Mouse (Mus musculus): ENCODE data around the gene 4931422A03Rik.
"Not testable (repeated sequence)": the region's sequence is repeated elsewhere in the genome, so short reads cannot be mapped to it uniquely, and the experiment has no call there.

Gene 4931422A03Rik

DNA sequence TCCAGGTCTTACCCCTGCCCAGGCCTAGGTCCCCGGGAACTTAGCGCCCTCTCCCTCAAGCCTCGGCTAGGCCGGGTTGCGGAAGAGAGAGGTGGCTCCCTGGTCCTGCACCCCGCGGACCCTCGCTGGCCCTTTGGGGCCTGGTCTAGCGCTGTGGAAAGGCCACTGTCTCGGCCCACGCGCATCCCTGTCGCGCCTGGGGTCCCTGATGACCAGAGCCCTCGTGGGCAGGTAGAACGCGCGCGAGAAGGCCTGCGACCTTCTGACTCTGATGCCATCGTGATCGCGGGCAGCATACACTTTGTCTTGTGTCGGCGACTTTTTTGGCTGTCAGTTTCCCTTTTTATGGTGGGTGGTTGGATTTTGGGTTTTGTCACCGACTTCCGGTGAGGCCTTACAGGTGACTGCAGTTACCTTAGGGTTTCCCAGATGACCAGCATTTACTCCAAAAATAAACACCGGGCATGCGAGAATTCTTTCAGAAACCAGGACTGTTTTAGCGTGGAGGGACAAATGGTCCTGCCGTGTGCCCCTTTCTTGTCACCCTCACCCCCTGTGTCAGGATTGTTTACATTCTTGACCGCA, at the start of gene 4931422A03Rik:
TSS of gene 4931422A03Rik (minus strand) at position 223 of the 585 bp plus-strand sequence.
- no peak for DNase-seq

- DNase-seq = peak; percentile 38
Observed at GRCm38 (mm10) chr2:104069704-104070185, 41.6 kb upstream of the 4931422A03Rik start, which contains the start of gene Cd59b. Gene Cd59b (plus strand): TSS chr2:104069849.

GRCm38 (mm10) chr2:104068450-104068849, 40.3 kb upstream of the 4931422A03Rik start, which contains the start of gene Gm10799:
Gene Gm10799 (minus strand): TSS chr2:104068550.
- DNase-seq = not testable (repeated sequence)

DNA sequence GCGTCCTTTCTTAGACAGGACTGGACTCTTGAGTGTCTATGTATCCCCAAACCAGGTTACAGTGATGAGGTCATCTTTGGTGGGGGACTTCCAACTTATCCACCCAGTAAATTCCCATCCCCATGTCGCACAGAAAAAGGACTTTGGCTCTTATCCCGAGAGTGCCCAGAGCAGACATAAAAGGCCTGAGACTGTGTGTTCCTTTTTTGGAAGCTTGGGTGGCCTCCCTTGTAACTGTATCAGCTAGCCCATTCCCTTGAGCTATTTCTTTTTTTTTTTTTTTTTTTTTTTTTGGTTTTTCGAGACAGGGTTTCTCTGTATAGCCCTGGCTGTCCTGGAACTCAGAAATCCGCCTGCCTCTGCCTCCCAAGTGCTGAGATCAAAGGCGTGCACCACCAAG, 37.4 kb upstream of the 4931422A03Rik start, which contains the start of gene Gm10912:
TSS of gene Gm10912 (plus strand) at position 301 of the 400 bp plus-strand sequence.
- not testable (repeated sequence) for DNase-seq

DNA sequence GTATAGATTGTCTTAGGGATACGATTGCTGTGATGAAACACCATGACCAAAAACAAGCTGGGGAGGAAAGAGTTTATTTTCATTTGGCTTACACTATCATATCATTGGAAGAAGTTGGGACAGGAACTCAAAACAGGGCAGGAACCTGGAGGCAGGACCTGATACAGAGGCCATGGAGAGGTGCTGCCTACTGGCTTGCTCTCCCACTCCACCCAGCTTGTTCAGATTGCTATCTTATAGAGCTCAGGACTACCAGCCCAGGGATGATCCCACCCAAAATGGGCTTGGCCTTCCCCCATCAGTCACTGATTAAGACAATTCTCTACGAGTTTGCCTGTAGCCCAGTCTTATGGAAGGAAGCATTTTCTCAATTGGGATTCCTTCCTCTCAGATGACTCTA, 36.0 kb upstream of the 4931422A03Rik start:
- no peak for DNase-seq

GRCm38 (mm10) chr2:104062665-104063064, 34.5 kb upstream of the 4931422A03Rik start:
- no peak for DNase-seq

DNA sequence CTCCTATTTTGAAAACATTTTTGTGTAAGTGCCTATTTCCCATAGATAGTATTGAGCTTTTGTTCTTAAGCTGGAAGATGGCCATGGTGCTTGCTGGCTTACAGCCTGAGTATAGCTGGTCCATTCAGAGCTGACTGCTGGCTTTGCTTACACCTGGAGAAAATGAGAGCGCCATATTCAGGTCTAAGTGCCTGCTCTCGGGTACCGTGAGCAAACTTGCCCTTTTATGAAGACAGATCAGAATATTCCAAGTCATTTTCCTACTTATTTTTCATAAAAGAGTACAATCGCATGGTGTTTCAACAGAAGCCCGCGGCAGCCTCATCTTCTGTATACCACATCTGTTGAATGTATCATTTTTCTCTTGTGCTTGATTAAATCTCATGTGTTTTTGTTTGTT, 32.8 kb upstream of the 4931422A03Rik start:
- no peak for DNase-seq

DNA sequence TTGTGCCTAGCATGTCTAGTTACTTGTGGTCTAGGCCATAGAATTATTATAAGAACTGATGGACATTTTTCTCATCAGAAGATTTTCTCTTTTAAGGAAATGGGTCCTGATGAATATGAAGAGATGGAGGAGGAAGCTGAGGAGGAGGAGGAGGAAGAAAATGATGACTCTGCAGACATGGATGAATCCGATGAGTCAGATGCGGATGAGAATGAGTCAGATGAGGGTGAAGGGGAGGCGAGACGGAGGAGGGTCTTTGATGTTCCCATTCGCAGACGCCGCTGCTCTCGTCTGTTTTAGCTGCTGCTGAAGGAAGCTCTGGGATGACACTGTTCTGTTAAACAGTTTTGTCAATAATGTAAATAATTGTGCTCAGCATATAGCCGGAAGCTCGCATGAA, 31.6 kb upstream of the 4931422A03Rik start:
- no peak for DNase-seq

DNA sequence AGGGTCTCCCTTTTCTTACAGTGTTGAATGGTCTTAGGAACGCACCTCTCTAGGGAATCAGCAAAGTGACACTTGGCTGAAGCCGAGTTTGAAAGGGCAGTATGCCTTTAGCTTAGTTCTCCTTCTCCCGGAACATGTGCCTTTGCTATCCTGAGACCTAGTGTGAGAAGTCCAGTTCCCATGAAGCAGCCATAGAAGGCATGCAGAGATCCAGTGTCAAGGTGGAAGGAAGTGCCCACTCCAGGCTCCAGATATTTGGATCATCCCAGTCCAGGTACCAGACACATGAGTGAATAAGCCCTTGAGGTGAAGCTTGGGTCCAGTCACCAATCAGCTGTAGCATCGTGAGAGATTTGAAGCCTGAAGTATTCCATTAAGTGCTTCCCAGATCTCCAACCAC, 30.8 kb upstream of the 4931422A03Rik start:
- no peak for DNase-seq

DNA sequence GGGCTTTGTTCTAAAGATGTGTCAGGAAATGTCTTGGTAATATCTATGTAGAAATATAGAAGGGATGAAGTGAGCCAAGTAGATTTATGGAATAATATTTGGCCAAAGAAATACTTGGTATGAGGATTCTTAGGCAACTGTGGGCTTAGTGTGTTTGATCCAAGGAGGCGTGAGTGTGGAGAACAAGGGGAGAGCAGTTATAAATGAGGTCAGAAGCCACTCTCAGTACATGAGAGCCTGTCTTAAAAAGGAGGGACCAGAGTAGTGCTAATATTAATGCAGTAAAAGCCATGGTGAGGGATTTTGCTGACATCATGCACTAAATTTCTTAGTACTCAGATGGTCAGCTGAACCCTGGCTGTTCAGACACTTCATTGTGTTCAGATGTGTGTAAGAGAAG, 30.2 kb upstream of the 4931422A03Rik start:
- no peak for DNase-seq

DNA sequence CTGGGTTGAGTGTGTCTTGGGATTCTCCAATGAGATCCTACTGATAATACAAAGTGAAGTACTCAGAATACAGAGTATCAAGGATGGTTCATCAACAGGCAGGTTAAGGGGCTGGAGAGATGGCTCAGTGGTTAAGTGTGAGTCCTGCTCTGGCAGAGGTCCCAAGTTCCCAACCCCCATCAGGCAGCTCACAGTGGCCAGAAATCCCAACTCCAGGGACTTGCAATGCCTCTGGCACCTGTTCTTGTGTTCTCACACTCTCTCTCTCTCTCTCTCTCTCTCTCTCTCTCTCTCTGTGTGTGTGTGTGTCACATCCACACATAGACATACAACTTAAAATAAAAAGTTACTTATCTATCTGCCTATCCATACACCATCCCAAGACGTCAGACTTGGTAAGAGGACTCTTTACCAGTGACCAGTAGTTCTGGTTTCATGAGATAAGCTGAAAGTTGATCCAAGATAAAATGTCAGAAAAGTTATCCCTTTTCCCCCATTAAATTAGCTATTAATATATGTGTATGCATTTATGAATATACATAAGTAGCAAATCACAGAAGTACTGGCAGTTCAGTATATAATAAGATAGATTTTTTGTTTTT, 16.4 kb upstream of the 4931422A03Rik start:
- no peak for DNase-seq

DNA sequence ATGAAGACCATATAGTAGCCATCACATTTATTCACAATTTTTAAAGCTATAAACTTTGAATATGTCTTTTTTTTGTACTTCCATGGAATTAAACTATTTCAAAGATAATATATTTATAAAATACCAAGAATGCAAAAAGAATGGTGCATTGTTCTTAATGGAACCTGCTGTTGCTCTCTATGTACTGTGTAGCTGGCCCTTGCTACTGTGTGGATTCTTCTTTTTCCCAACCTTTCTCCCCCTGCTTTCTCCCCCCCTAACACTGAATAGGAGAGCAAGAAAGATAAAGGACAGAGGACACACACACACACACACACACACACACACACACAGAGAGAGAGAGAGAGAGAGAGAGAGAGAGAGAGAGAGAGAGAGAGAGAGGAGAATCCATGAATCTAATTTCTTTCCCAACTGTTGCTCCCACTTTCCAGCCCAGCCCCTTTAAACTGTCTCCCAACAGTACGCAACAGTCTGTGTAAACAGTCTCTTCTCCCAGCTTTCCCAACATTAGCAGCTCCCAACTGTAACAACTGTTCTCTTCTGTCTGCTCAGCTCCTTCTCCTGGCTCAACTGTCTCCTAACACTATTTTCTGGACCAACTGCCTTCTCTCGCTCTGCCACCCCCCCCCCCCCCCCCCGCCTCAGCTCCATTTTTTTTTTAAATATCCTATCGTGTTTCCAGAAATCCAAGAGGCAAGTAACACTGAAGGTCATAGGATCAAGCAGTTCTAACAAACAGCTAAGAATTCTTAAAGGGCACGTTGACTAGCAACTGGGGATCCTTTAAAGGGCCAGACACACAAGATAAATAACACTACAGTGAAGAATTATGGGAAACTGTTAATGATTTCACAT, 15.7 kb upstream of the 4931422A03Rik start:
- no peak for DNase-seq

- DNase-seq = no peak
Observed at GRCm38 (mm10) chr2:104042766-104043165, 14.6 kb upstream of the 4931422A03Rik start.

GRCm38 (mm10) chr2:104041632-104042031, 13.5 kb upstream of the 4931422A03Rik start:
- DNase-seq = no peak

- DNase-seq = no peak
Observed at GRCm38 (mm10) chr2:104038236-104038635, 10.1 kb upstream of the 4931422A03Rik start.

DNA sequence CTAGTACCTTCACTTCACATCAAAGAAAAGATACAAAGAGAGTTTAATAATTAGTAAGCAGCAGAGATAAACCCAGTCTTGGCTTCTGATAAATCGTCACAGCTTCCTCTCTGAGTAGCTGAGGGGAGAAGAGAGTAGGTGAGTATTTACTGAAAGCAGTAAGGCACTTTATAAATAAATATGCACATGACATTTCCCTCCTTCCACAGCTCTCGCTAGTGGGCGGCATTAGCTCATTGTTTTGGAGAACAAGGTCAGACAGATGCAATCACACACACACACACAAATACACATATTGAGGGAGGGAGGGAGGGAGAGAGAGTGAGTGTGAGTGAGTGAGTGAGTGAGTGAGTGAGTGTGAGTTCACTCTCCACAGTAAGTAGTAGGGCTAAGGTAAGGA, 8.2 kb upstream of the 4931422A03Rik start:
- no peak for DNase-seq

- no peak for DNase-seq
Observed at GRCm38 (mm10) chr2:104035595-104035994, 7.4 kb upstream of the 4931422A03Rik start.

- DNase-seq = peak; percentile 41
Observed at GRCm38 (mm10) chr2:104034832-104035472, 6.8 kb upstream of the 4931422A03Rik start.

GRCm38 (mm10) chr2:104032056-104032455, 3.9 kb upstream of the 4931422A03Rik start:
- DNase-seq = no peak

- DNase-seq = no peak
Observed at GRCm38 (mm10) chr2:104030381-104030780, 2.2 kb upstream of the 4931422A03Rik start.

- DNase-seq = no peak
Observed at GRCm38 (mm10) chr2:104029074-104029473, 913 bp upstream of the 4931422A03Rik start.

GRCm38 (mm10) chr2:104027458-104028138, 563 bp downstream of the 4931422A03Rik start, which contains the start of gene Fbxo3:
Gene Fbxo3 (plus strand): TSS chr2:104027721.
- DNase-seq = peak; percentile 92

Data from thymus, postnatal 25 days (tissue).